Mouse (Mus musculus): ENCODE measurements around the gene Nup62.

GRCm38 (mm10) chr7:44835373-44836015 is 19.6 kb downstream of the Nup62 start:
- TF ChIP-seq GATA1 (IDR thresholded peaks at IDR 0.05; ENCODE audit: low read length) (no peak), TAL1 (IDR thresholded peaks at IDR 0.05; ENCODE audit: low read length) (no peak)
